Mouse (Mus musculus) lung, embryonic 16.5 days (tissue): ENCODE measurements at regions not wholly inside any gene's neighbourhood (a gene's known extent, or its start where the extent isn't known, plus 50 kb on each side); places are given as distances from the start of the nearest gene placed in this dataset.
A peak's percentile ranks its signal among the peaks of the same experiment; 100 is the strongest.
"Not testable (repeated sequence)": the region's sequence is repeated elsewhere in the genome, so short reads cannot be mapped to it uniquely, and the experiment has no call there.

ENCODE experiments used
- ATAC-seq: fragments of 200-750 bp; cut with Nextera tagmentation; 2 replicates; pipeline ENCODE4 v1.8.0; 2017; ENCODE audit warnings: low read depth, mild to moderate bottlenecking, moderate library complexity
- H3K27ac ChIP-seq: fragments of 300-500 bp; sonication (generic); 2 replicates; pipeline ENCODE4 v1.5.1; 2014; ENCODE audit warnings: mild to moderate bottlenecking, control low read depth, low read length
- H3K27me3 ChIP-seq: fragments of 300-500 bp; sonication (generic); 2 replicates; pipeline ENCODE4 v1.6.1; 2014; ENCODE audit warnings: low read depth, low read length, mixed read lengths; ENCODE audit not compliant: control insufficient read depth, insufficient read depth
- H3K36me3 ChIP-seq: fragments of 300-500 bp; sonication (generic); 2 replicates; pipeline ENCODE4 v1.6.1; 2014; ENCODE audit warnings: low read length; ENCODE audit not compliant: control insufficient read depth, insufficient read depth
- H3K4me1 ChIP-seq: fragments of 300-500 bp; sonication (generic); replicated peaks from 2 replicates; pipeline ENCODE4 v1.6.1; 2014; ENCODE audit warnings: low read length, mixed read lengths; ENCODE audit not compliant: control insufficient read depth, insufficient read depth
- H3K4me2 ChIP-seq: fragments of 300-500 bp; sonication (generic); 2 replicates; pipeline ENCODE4 v1.6.1; 2014; ENCODE audit warnings: low read depth, low read length, control low read depth
- H3K4me3 ChIP-seq: fragments of 300-500 bp; sonication (generic); 2 replicates; pipeline ENCODE4 v1.5.1; 2014; ENCODE audit warnings: mild to moderate bottlenecking, low read length, control low read depth
- H3K9ac ChIP-seq: fragments of 300-500 bp; sonication (generic); 2 replicates; pipeline ENCODE4 v1.6.1; 2014; ENCODE audit warnings: low read length, control low read depth
- H3K9me3 ChIP-seq: fragments of 300-500 bp; sonication (generic); 2 replicates; pipeline ENCODE4 v1.6.1; 2016; ENCODE audit warnings: low read length; ENCODE audit not compliant: control insufficient read depth
- WGBS: fragments of 180-500 bp; shearing (Covaris S2); extraction: QIAGEN DNeasy Blood & Tissue Kit; methylation state at CpG from one replicate; pipeline ENCODE4 v1.1.7; 2014; 5-methylcytosine and 5-hydroxymethylcytosine counted together

- 37% methylated on average over 15 of the region's 23 CpGs for WGBS
- H3K9ac ChIP-seq, H3K4me3 ChIP-seq, H3K9me3 ChIP-seq, H3K27ac ChIP-seq, H3K27me3 ChIP-seq, H3K4me1 ChIP-seq, H3K36me3 ChIP-seq, ATAC-seq: not testable (repeated sequence)
- H3K4me2 ChIP-seq, result peak overlapping the region; percentile 27; the same call in 1 of the 2 replicates
Measured at GRCm38 (mm10) chr8:48042456-48043395, 52.0 kb upstream of the Wwc2 start.

GRCm38 (mm10) chr8:48047385-48047784 is 51.5 kb upstream of the Dctd start:
- Histone ChIP-seq H3K9ac (no peak overlapping the region), H3K9me3 (no peaks in the 10 kb centered on the region), H3K36me3 (no peaks in the 10 kb centered on the region), H3K4me3 (no peak overlapping the region), H3K4me1 (no peaks in the 10 kb centered on the region), H3K4me2 (no peak overlapping the region), H3K27ac (no peak overlapping the region), H3K27me3 (no peaks in the 10 kb centered on the region)
- ATAC-seq, result no peak
- 20% methylated on average over 6 of the region's 6 CpGs for WGBS
